Mouse (Mus musculus) C2C12 (cell line): ENCODE measurements around the gene Icosl.

Experiments
- CEBPB ChIP-seq: IDR thresholded peaks from one replicate; pipeline ENCODE4 v1.6.1; 2011; ENCODE audit warnings: low read depth, mild to moderate bottlenecking, control low read depth, moderate library complexity
- CTCF ChIP-seq: IDR thresholded peaks from one replicate; pipeline ENCODE4 v1.5.1; 2011; ENCODE audit not compliant: control insufficient read depth, insufficient read depth, insufficient read length
- FOSL1 ChIP-seq: IDR thresholded peaks from one replicate; pipeline ENCODE4 v1.8.0; 2011; ENCODE audit warnings: mild to moderate bottlenecking, low read length; ENCODE audit not compliant: poor library complexity, insufficient read depth, severe bottlenecking
- MAX ChIP-seq: IDR thresholded peaks from one replicate; pipeline ENCODE4 v1.6.1; 2011; ENCODE audit warnings: mild to moderate bottlenecking, control low read depth
- USF1 ChIP-seq: IDR thresholded peaks from one replicate; pipeline ENCODE4 v1.6.1; 2011; ENCODE audit warnings: low read depth, mild to moderate bottlenecking, control low read depth, moderate library complexity

DNA sequence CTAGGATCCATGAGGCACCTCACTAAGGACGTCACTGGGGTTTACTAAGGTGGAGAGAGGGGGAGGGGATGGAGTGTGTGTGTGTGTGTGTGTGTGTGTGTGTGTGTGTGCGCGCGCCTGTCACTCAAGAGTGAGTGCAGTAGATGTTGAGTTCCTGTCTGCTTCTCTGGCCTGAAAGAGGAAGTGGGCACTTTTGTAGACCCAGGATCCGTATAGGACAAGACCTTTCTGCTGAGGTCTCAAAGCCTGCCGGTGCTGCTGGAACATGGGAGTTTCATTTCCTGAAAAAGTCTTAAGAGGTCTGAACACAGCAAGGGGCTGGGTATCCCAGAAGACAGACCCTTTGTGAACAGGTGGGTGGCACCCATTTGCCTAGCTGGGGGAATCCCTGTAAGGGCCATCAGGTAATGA is 18.0 kb downstream of the Icosl start:
- TF ChIP-seq CTCF (no peak), CEBPB (no peak), USF1 (no peak), MAX (no peak), FOSL1 (no peak)
